Mouse (Mus musculus): ENCODE results near the gene Ccnb2. TPM values are rescaled to one million over a fixed set of nuclear protein-coding genes. Genes with fewer than 3 reads are reported as not detected.

Gene Ccnb2
- polyA plus RNA-seq, 1 experiment from 2014 or later: 12.5 TPM

DNA sequence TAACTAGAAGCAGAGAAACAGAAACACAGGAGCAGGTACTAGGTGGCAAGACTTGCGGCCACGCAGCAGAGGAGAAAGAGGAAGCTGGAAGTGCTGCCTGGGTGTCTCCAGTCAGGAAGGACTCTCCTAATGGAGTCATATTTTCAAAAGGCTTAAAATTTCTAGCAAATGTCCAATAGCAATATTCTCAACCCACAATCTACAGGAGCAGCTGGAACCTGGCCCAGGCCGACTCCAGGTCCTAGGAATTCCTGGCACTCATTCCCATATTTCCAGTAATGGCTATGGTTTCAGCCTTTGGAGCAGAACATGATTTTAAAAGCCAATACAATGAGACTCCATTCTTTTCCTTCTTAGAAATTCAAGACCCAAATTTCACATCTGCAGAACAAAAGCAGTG, 31.8 kb downstream of the Ccnb2 start:
- TF ChIP-seq CTCF (IDR thresholded peaks at IDR 0.05) (no peak), EP300 (IDR thresholded peaks at IDR 0.05) (no peak)
- Histone ChIP-seq H3K27ac (ENCODE audit: low read length) (no peak overlapping the region), H3K9me3 (ENCODE audit: low read length) (no peaks in the 10 kb centered on the region), H3K36me3 (ENCODE audit: insufficient read depth, low read length) (peaks cover 13% of the 10 kb centered on the region), H3K4me2 (replicated peaks; ENCODE audit: low read depth, low read length) (no peak overlapping the region), H3K4me3 (ENCODE audit: low read depth, low read length) (no peak overlapping the region), H3K4me1 (ENCODE audit: insufficient read depth, low read depth, low read length) (no peaks in the 10 kb centered on the region), H3K27me3 (replicated peaks; ENCODE audit: insufficient read depth, low read length) (no peaks in the 10 kb centered on the region), H3K9ac (replicated peaks; ENCODE audit: low read depth) (no peak overlapping the region)
- WGBS: 80% methylated on average over 3 of the region's 3 CpGs
- ATAC-seq (no peak), DNase-seq (ENCODE audit: low spot score) (no peak)

DNA sequence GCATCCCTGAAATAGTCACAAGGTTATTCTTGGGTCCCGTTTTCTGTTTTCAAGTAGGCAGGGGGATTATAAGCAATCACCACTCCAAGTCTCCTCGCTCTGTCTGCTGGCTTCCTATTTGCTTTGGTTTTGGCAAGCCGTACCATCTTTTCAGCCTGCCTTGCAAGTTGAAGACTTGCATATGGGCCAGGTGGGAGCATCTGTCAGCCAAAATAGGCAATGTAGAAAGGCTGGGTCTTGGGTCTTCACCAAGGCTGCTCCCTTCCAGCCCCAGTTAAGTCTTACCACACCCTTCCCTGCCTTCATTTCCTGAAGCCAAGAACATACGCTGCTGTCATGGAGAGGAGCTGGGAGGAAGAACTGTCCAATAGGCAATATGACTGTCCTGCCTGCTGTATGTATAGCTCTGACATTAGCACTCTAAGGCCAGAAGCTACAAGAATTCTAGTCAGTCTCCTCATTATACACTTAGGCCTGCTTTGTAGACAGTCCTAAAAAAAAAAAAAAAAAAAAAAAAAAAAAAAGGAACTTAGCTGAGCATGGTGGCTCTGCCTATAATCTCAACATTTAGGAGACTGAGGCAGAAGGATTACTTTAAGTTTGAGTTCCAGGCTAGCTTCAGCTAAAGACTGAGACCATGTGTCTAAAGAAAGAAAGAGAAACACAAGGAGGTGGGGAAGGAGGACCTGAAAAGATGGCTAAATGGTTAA, 33.8 kb downstream of the Ccnb2 start:
- no peak overlapping the region for H3K4me2 ChIP-seq (replicated peaks; ENCODE audit: low read depth, low read length)
- H3K9ac ChIP-seq (replicated peaks; ENCODE audit: low read depth): no peak overlapping the region

GRCm38 (mm10) chr9:70384958-70385728, 36.2 kb downstream of the Ccnb2 start:
- Histone ChIP-seq H3K4me2 (replicated peaks; ENCODE audit: low read depth, low read length) (no peak overlapping the region), H3K9me3 (ENCODE audit: low read length) (no peaks in the 10 kb centered on the region), H3K4me3 (ENCODE audit: low read depth, low read length) (no peak overlapping the region), H3K27ac (ENCODE audit: low read length) (no peak overlapping the region), H3K4me1 (ENCODE audit: insufficient read depth, low read depth, low read length) (no peaks in the 10 kb centered on the region), H3K9ac (replicated peaks; ENCODE audit: low read depth) (no peak overlapping the region), H3K36me3 (ENCODE audit: insufficient read depth, low read length) (peaks cover 17% of the 10 kb centered on the region), H3K27me3 (replicated peaks; ENCODE audit: insufficient read depth, low read length) (no peaks in the 10 kb centered on the region)
- 65% methylated on average over 18 of the region's 18 CpGs for WGBS
- ATAC-seq: no peak
- TF ChIP-seq EP300 (IDR thresholded peaks at IDR 0.05): no peak
- no peak for TF ChIP-seq CTCF (IDR thresholded peaks at IDR 0.05)
- no peak for DNase-seq (ENCODE audit: low spot score)

More for the DNA sequence above, 33.8 kb downstream of the Ccnb2 start:
- Histone ChIP-seq H3K36me3 (ENCODE audit: insufficient read depth, low read length) (peaks cover 17% of the 10 kb centered on the region), H3K27me3 (replicated peaks; ENCODE audit: insufficient read depth, low read length) (no peaks in the 10 kb centered on the region), H3K9me3 (ENCODE audit: low read length) (no peaks in the 10 kb centered on the region), H3K27ac (ENCODE audit: low read length) (no peak overlapping the region), H3K4me3 (ENCODE audit: low read depth, low read length) (no peak overlapping the region), H3K4me1 (ENCODE audit: insufficient read depth, low read depth, low read length) (no peaks in the 10 kb centered on the region)
- DNase-seq (ENCODE audit: low spot score): no peak
- ATAC-seq: no peak
- 79% methylated on average over 4 of the region's 4 CpGs for WGBS
- TF ChIP-seq EP300 (IDR thresholded peaks at IDR 0.05) (no peak), CTCF (IDR thresholded peaks at IDR 0.05) (no peak)

- WGBS: over 99% methylated on average over 4 of the region's 4 CpGs
- Histone ChIP-seq H3K27me3 (replicated peaks; ENCODE audit: insufficient read depth, low read length) (no peaks in the 10 kb centered on the region), H3K9ac (replicated peaks; ENCODE audit: low read depth) (no peak overlapping the region), H3K4me3 (ENCODE audit: low read depth, low read length) (no peak overlapping the region), H3K4me1 (ENCODE audit: insufficient read depth, low read depth, low read length) (no peaks in the 10 kb centered on the region), H3K4me2 (replicated peaks; ENCODE audit: low read depth, low read length) (no peak overlapping the region), H3K36me3 (ENCODE audit: insufficient read depth, low read length) (peaks cover 20% of the 10 kb centered on the region), H3K27ac (ENCODE audit: low read length) (no peak overlapping the region), H3K9me3 (ENCODE audit: low read length) (no peaks in the 10 kb centered on the region)
- ATAC-seq: no peak
- no peak for TF ChIP-seq CTCF (IDR thresholded peaks at IDR 0.05)
- TF ChIP-seq EP300 (IDR thresholded peaks at IDR 0.05): no peak
- DNase-seq (ENCODE audit: low spot score): no peak
Observed at GRCm38 (mm10) chr9:70384494-70384893, 36.9 kb downstream of the Ccnb2 start.

DNA sequence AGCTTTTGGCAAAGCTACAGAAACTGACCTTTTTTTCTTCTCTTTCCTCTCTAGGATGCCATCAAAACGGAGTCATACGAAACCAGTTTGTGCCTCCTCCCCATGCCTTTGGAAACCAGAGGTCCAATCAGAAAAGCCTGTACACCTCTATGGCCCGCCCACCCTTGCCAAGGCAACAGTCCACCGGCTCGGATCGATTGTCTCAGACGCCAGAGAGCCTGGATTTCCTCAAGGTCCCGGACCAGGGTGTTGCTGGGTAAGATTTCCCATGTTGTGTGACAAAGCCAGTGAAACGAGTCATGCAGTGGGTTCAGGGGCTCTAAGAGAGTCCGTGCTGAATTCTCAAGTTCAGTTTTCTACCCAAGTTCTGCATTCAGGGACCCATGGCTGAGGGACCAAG, 37.6 kb downstream of the Ccnb2 start:
- no peak overlapping the region for H3K4me2 ChIP-seq (replicated peaks; ENCODE audit: low read depth, low read length)
- ATAC-seq (no peak), DNase-seq (ENCODE audit: low spot score) (no peak)
- H3K4me1 ChIP-seq (ENCODE audit: insufficient read depth, low read depth, low read length): no peaks in the 10 kb centered on the region
- H3K36me3 ChIP-seq (ENCODE audit: insufficient read depth, low read length): peaks cover 26% of the 10 kb centered on the region
- H3K27me3 ChIP-seq (replicated peaks; ENCODE audit: insufficient read depth, low read length): no peaks in the 10 kb centered on the region
- no peaks in the 10 kb centered on the region for H3K9me3 ChIP-seq (ENCODE audit: low read length)
- no peak for TF ChIP-seq EP300 (IDR thresholded peaks at IDR 0.05)
- no peak for TF ChIP-seq CTCF (IDR thresholded peaks at IDR 0.05)
- WGBS: 81% methylated on average over 10 of the region's 10 CpGs
- H3K27ac ChIP-seq (ENCODE audit: low read length): no peak overlapping the region
- no peak overlapping the region for H3K9ac ChIP-seq (replicated peaks; ENCODE audit: low read depth)
- no peak overlapping the region for H3K4me3 ChIP-seq (ENCODE audit: low read depth, low read length)

DNA sequence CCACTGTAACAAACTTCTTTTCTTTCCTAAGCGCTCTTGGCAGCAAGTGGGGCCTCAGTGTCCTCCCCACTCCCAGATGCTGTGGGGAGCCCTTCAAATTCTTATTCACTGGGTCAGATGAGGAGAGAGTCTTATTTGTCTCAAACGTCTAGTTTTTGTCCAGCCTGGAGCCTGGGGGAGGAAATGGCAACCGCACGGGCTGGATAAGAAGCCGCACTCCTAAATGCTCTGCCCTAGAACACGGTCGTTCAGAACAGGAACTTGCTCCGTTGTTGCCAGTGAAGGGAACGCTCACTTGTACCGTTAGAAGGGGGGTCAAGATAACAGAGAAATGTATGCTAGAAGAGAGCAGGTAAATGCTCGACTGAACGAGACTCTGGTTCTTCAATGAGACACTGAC, 39.3 kb downstream of the Ccnb2 start:
- H3K36me3 ChIP-seq (ENCODE audit: insufficient read depth, low read length): peaks cover 34% of the 10 kb centered on the region
- no peak overlapping the region for H3K4me3 ChIP-seq (ENCODE audit: low read depth, low read length)
- H3K27me3 ChIP-seq (replicated peaks; ENCODE audit: insufficient read depth, low read length): no peaks in the 10 kb centered on the region
- WGBS: 64% methylated on average over 12 of the region's 12 CpGs
- TF ChIP-seq CTCF (IDR thresholded peaks at IDR 0.05) (no peak), EP300 (IDR thresholded peaks at IDR 0.05) (no peak)
- DNase-seq (ENCODE audit: low spot score) (no peak), ATAC-seq (no peak)
- H3K27ac ChIP-seq (ENCODE audit: low read length): no peak overlapping the region
- H3K9me3 ChIP-seq (ENCODE audit: low read length): no peaks in the 10 kb centered on the region
- H3K9ac ChIP-seq (replicated peaks; ENCODE audit: low read depth): no peak overlapping the region
- no peaks in the 10 kb centered on the region for H3K4me1 ChIP-seq (ENCODE audit: insufficient read depth, low read depth, low read length)
- no peak overlapping the region for H3K4me2 ChIP-seq (replicated peaks; ENCODE audit: low read depth, low read length)
